Mouse (Mus musculus): ENCODE data around the gene Prdm16. TPM values are rescaled to one million over a fixed set of nuclear protein-coding genes. Genes with fewer than 3 reads are reported as not detected.

Prdm16 gene
- total and polyA plus RNA-seq, 3 experiments, result not detected

DNA sequence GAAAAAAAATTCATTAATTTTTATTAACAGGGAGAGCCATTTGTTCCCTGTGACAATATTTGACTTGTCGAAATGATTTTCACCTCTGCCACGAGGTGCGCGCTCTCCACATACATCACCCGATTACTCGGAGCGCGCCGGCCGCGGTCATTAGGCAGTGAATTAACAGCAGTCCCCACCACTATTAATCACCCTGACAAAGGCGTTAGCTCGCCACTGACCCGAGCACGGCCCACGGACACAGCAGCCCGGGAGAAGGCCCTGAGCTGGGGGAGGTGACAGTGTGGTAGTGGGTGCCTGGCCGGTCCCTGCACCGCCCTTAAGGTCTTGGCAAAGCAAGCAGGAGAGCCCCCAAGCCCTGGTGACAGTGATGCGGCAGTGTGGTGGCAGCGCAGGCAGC, 92.8 kb downstream of the Prdm16 start:
- H3K27ac ChIP-seq (ENCODE audit: insufficient read depth, low read depth), result no peak overlapping the region
- no peaks in the 10 kb centered on the region for H3K27me3 ChIP-seq (replicated peaks)
- no peak overlapping the region for H3K9ac ChIP-seq (ENCODE audit: insufficient read depth, low read depth)
- TF ChIP-seq MXI1 (IDR thresholded peaks at IDR 0.05; ENCODE audit: low read depth, low read length) (no peak), MAX (IDR thresholded peaks at IDR 0.05; ENCODE audit: low read length) (no peak), CTCF (conservative IDR thresholded peaks at IDR 0.05 in 1 of 2, IDR thresholded peaks at IDR 0.05 in 1 of 2; ENCODE audit: low read depth in 2 of 2, low read length in 2 of 2) (no peak), HCFC1 (IDR thresholded peaks at IDR 0.05; ENCODE audit: low read depth, low read length) (no peak), ZC3H11A (IDR thresholded peaks at IDR 0.05; ENCODE audit: low read depth, low read length) (no peak), GABPA (IDR thresholded peaks at IDR 0.05; ENCODE audit: insufficient replicate concordance, low read depth, low read length) (no peak), E2F4 (IDR thresholded peaks at IDR 0.05; ENCODE audit: insufficient replicate concordance, low read depth, low read length) (no peak), MAZ (IDR thresholded peaks at IDR 0.05; ENCODE audit: low read depth, low read length) (no peak), ELF1 (IDR thresholded peaks at IDR 0.05; ENCODE audit: low read depth, low read length) (no peak), JUND (conservative IDR thresholded peaks at IDR 0.05; ENCODE audit: low read depth, low read length) (no peak), MAFK (IDR thresholded peaks at IDR 0.05; ENCODE audit: insufficient replicate concordance, low read length) (no peak), KAT2A (IDR thresholded peaks at IDR 0.05; ENCODE audit: insufficient replicate concordance, low read length) (no peak), SMC3 (IDR thresholded peaks at IDR 0.05; ENCODE audit: low read depth, low read length) (no peak), EP300 (IDR thresholded peaks at IDR 0.05; ENCODE audit: low read length) (no peak), TBP (conservative IDR thresholded peaks at IDR 0.05; ENCODE audit: low read depth, low read length) (no peak), JUN (IDR thresholded peaks at IDR 0.05; ENCODE audit: insufficient read depth, low read depth, low read length) (no peak), RCOR1 (conservative IDR thresholded peaks at IDR 0.05; ENCODE audit: low read depth, low read length) (no peak)
- no peaks in the 10 kb centered on the region for H3K36me3 ChIP-seq (replicated peaks in 1 of 2; ENCODE audit: control insufficient read depth in 1 of 2, insufficient read depth in 1 of 2, low read length in 1 of 2)
- in situ Hi-C loops (cut with MboI; ENCODE audit: low pct_ligation_motif_present, low pct_unique_long_range_greater_than_20kb, low sequenced_read_pairs) (no loop called here), dilution Hi-C loops (cut with MboI; ENCODE audit: extremely low pct_ligation_motif_present, extremely low pct_unique_long_range_greater_than_20kb, low sequenced_read_pairs) (no loop called here)
- H3K4me1 ChIP-seq (ENCODE audit: control insufficient read depth in 1 of 2, insufficient read depth in 2 of 2), result no peaks in the 10 kb centered on the region
- no peak overlapping the region for H3K4me2 ChIP-seq (ENCODE audit: insufficient read depth, low read depth, poor library complexity, severe bottlenecking)
- H3K79me2 ChIP-seq (replicated peaks; ENCODE audit: control insufficient read depth, extremely low read depth, insufficient read depth, poor library complexity, severe bottlenecking), result no peaks in the 10 kb centered on the region
- no peak overlapping the region for H3K4me3 ChIP-seq (replicated peaks in 1 of 3; ENCODE audit: low read depth in 2 of 3, low read length in 2 of 3, poor library complexity in 1 of 3)
- DNase-seq (ENCODE audit: extremely low read depth), result no peak
- H3K9me3 ChIP-seq (replicated peaks; ENCODE audit: low read length), result peaks cover 95% of the 10 kb centered on the region

DNA sequence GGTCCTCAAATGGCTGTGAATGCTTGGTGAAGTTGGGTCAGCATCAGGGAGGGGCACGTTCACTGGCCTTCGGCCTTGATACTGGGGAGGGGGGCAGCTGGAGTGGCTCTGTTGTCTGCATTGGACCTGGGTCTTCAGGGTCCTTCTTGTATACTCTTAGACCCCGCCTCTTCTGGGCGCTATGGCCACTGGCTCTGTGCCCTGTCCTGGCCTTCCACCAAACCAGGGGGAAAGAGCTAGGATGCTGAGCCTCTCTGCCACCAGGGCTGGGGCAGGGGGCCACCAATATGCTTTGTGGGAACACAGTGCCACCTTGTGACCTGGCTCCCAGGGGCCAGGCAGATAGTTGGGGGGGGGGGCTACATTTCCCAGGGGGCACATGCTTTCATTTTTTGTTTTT, 93.5 kb downstream of the Prdm16 start:
- Histone ChIP-seq H3K4me1 (ENCODE audit: control insufficient read depth in 1 of 2, insufficient read depth in 2 of 2) (no peaks in the 10 kb centered on the region), H3K4me2 (ENCODE audit: insufficient read depth, low read depth, poor library complexity, severe bottlenecking) (no peak overlapping the region), H3K79me2 (replicated peaks; ENCODE audit: control insufficient read depth, extremely low read depth, insufficient read depth, poor library complexity, severe bottlenecking) (no peaks in the 10 kb centered on the region), H3K27ac (ENCODE audit: insufficient read depth, low read depth) (no peak overlapping the region), H3K36me3 (replicated peaks in 1 of 2; ENCODE audit: control insufficient read depth in 1 of 2, insufficient read depth in 1 of 2, low read length in 1 of 2) (no peaks in the 10 kb centered on the region), H3K9me3 (replicated peaks; ENCODE audit: low read length) (peaks cover 95% of the 10 kb centered on the region), H3K4me3 (replicated peaks in 1 of 3; ENCODE audit: low read depth in 2 of 3, low read length in 2 of 3, poor library complexity in 1 of 3) (no peak overlapping the region), H3K9ac (ENCODE audit: insufficient read depth, low read depth) (no peak overlapping the region), H3K27me3 (replicated peaks) (no peaks in the 10 kb centered on the region)
- TF ChIP-seq ETS1 (conservative IDR thresholded peaks at IDR 0.05; ENCODE audit: low read depth, low read length), result no peak
- TF ChIP-seq HCFC1 (IDR thresholded peaks at IDR 0.05; ENCODE audit: low read depth, low read length), result no peak
- TF ChIP-seq UBTF (IDR thresholded peaks at IDR 0.05; ENCODE audit: low read depth, low read length), result no peak
- no peak for TF ChIP-seq ZNF384 (IDR thresholded peaks at IDR 0.05; ENCODE audit: low read depth, low read length)
- TF ChIP-seq ZKSCAN1 (IDR thresholded peaks at IDR 0.05; ENCODE audit: borderline replicate concordance, low read depth, low read length), result no peak
- no peak for TF ChIP-seq GABPA (IDR thresholded peaks at IDR 0.05; ENCODE audit: insufficient replicate concordance, low read depth, low read length)
- no peak for TF ChIP-seq USF2 (conservative IDR thresholded peaks at IDR 0.05; ENCODE audit: low read depth, low read length)
- no peak for TF ChIP-seq SIN3A (IDR thresholded peaks at IDR 0.05; ENCODE audit: low read length)
- TF ChIP-seq NELFE (IDR thresholded peaks at IDR 0.05; ENCODE audit: low read depth, low read length), result no peak
- in situ Hi-C loops (cut with MboI; ENCODE audit: low pct_ligation_motif_present, low pct_unique_long_range_greater_than_20kb, low sequenced_read_pairs) (no loop called here), dilution Hi-C loops (cut with MboI; ENCODE audit: extremely low pct_ligation_motif_present, extremely low pct_unique_long_range_greater_than_20kb, low sequenced_read_pairs) (no loop called here)
- DNase-seq (ENCODE audit: extremely low read depth), result no peak
